Mouse (Mus musculus): ENCODE measurements at regions not wholly inside any gene's neighbourhood (a gene's known extent, or its start where the extent isn't known, plus 50 kb on each side); places are given as distances from the start of the nearest gene placed in this dataset.

DNA sequence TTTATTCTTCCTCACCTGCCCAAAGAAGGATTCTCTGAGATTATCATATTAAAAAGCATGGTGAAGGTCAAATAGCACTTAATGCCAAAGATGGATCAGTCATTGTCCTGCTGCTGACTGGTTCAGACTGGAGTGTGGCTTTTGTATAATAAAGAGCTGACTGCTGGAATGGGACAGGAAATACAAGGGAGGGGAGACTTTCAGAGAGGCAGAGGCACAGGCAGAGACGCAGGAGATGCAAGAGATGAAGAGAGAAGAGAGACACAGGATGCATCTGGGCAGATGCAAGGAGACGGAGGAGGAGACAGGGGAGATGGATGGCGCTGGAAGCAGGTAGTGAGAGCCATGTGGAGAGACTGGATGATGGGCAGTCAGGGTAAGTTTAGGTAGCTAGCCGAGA is 65.4 kb upstream of the Glrp1 start:
- WGBS, result 69% methylated on average over 4 of the region's 4 CpGs

DNA sequence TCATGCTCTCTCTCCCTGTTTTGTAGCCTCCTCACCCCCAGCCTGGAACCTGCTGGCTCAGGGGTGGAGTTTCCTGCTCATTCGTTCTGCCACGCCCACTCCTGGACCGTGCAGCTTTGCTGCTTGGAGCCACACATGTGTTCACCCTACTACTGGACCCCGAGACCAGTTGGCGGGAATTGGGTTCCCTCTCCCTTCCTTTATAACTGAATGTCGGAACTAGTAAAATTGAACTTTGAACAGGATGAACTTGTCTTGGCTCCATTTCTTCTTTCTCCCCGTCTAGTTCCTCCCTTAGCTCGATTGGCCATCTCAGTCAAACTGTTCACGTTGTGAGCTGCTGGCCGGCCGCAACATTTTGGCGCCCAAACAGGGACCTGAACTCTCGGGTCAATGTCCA is 62.3 kb upstream of the Glrp1 start:
- 93% methylated on average over 13 of the region's 13 CpGs for WGBS
- Histone ChIP-seq H3K4me1 (ENCODE audit: control insufficient read depth, insufficient read depth, low read length) (no peaks in the 10 kb centered on the region), H3K27me3 (ENCODE audit: control insufficient read depth, insufficient read depth, low read length) (no peaks in the 10 kb centered on the region), H3K4me3 (replicated peaks; ENCODE audit: insufficient read depth, low read depth, low read length) (no peak overlapping the region), H3K27ac (ENCODE audit: insufficient read depth, low read length) (no peak overlapping the region)
- no peak for DNase-seq
- TF ChIP-seq POLR2A (IDR thresholded peaks at IDR 0.05; ENCODE audit: borderline replicate concordance, insufficient read depth, low read length), result no peak
- TF ChIP-seq CTCF (IDR thresholded peaks at IDR 0.05; ENCODE audit: borderline replicate concordance, insufficient read depth, low read depth, low read length), result no peak

More for the DNA sequence above, 65.4 kb upstream of the Glrp1 start:
- Histone ChIP-seq H3K27me3 (ENCODE audit: control insufficient read depth, insufficient read depth, low read length) (no peaks in the 10 kb centered on the region; the same call in 1 of the 2 replicates), H3K4me3 (replicated peaks; ENCODE audit: insufficient read depth, low read depth, low read length) (no peak overlapping the region), H3K4me1 (ENCODE audit: control insufficient read depth, insufficient read depth, low read length) (no peaks in the 10 kb centered on the region), H3K27ac (ENCODE audit: insufficient read depth, low read length) (no peak overlapping the region)
- TF ChIP-seq POLR2A (IDR thresholded peaks at IDR 0.05; ENCODE audit: borderline replicate concordance, insufficient read depth, low read length) (no peak), CTCF (IDR thresholded peaks at IDR 0.05; ENCODE audit: borderline replicate concordance, insufficient read depth, low read depth, low read length) (no peak)
- no peak for DNase-seq

DNA sequence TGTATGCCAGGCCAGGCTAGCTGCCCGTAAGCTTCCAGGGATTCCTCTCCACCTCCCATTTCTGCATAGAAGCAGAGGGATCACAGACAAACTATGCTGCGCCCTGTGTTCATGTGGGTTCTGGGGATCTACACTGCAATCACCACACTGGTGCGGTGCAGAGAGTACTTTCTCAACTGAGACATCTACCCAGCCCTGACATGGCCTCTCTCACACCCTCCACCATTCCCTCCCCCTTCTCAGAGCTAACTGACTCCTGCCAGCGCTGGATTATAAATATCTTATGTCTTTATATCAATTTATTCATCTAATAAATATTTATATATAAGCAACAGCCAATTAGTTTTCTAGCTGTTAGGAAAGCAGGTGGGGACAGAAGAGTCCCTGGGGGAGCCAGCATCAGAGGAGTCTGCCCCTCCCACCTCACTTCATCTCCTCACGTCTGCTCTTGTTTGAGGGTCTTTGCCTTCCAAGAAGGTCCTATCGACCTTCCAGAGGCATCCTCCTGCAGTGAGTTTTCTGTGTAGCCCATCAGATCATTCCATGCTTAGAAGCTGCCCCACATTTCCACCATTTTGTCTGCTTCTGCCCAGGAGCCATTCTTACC is 58.7 kb upstream of the Glrp1 start:
- 64% methylated on average over 6 of the region's 6 CpGs for WGBS
- H3K4me1 ChIP-seq (ENCODE audit: control insufficient read depth, insufficient read depth, low read length), result no peaks in the 10 kb centered on the region
- H3K27me3 ChIP-seq (ENCODE audit: control insufficient read depth, insufficient read depth, low read length), result no peaks in the 10 kb centered on the region; the same call in 1 of the 2 replicates
- DNase-seq, result no peak
- H3K4me3 ChIP-seq (replicated peaks; ENCODE audit: insufficient read depth, low read depth, low read length), result no peak overlapping the region
- no peak overlapping the region for H3K27ac ChIP-seq (ENCODE audit: insufficient read depth, low read length)
- TF ChIP-seq CTCF (IDR thresholded peaks at IDR 0.05; ENCODE audit: borderline replicate concordance, insufficient read depth, low read depth, low read length) (no peak), POLR2A (IDR thresholded peaks at IDR 0.05; ENCODE audit: borderline replicate concordance, insufficient read depth, low read length) (no peak)

DNA sequence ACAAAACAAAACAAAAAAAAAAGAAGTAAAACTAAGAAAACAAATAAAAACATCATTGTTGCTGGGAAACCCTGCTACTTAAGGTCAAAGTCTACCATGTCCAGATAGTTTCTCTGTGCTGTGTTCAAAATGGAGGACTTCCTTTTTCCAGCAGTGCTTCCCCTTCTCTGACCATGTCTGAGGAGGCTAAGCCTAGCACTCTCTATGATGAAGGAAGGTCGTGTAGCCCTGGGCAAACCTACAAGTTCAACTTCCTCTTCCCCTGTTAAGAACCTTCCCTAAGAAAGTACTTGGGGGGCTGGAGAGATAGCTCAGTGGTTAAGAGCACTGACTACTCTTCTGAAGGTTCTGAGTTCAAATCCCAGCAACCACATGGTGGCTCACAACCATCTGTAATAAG is 57.3 kb upstream of the Glrp1 start:
- Histone ChIP-seq H3K4me3 (replicated peaks; ENCODE audit: insufficient read depth, low read depth, low read length) (no peak overlapping the region), H3K27ac (ENCODE audit: insufficient read depth, low read length) (no peak overlapping the region), H3K27me3 (ENCODE audit: control insufficient read depth, insufficient read depth, low read length) (no peaks in the 10 kb centered on the region; the same call in 1 of the 2 replicates), H3K4me1 (ENCODE audit: control insufficient read depth, insufficient read depth, low read length) (no peaks in the 10 kb centered on the region)
- WGBS, result 90% methylated on average over 1 of the region's 1 CpGs
- no peak for TF ChIP-seq POLR2A (IDR thresholded peaks at IDR 0.05; ENCODE audit: borderline replicate concordance, insufficient read depth, low read length)
- no peak for TF ChIP-seq CTCF (IDR thresholded peaks at IDR 0.05; ENCODE audit: borderline replicate concordance, insufficient read depth, low read depth, low read length)
- no peak for DNase-seq

DNA sequence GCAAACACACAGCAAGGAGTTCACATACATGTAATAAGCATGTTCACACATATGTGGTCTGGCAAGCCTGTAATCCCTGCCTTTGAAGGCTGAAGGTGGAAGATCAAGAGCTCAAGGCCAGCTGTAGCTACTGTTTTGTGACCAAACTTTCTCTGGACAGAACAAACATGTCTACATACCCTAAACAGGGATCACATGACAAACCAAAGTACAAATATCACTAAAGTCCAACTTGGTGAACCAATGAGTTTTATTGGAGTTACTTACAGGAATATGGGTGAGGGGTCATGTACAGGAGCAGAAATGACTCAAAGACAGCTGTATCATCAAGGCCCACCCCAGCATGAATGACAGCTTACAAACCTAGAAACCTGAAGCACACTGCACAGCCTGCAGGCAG is 56.6 kb upstream of the Glrp1 start:
- Histone ChIP-seq H3K27ac (ENCODE audit: insufficient read depth, low read length) (no peak overlapping the region), H3K4me3 (replicated peaks; ENCODE audit: insufficient read depth, low read depth, low read length) (no peak overlapping the region), H3K27me3 (ENCODE audit: control insufficient read depth, insufficient read depth, low read length) (no peaks in the 10 kb centered on the region; the same call in 1 of the 2 replicates), H3K4me1 (ENCODE audit: control insufficient read depth, insufficient read depth, low read length) (no peaks in the 10 kb centered on the region)
- DNase-seq, result no peak
- no peak for TF ChIP-seq CTCF (IDR thresholded peaks at IDR 0.05; ENCODE audit: borderline replicate concordance, insufficient read depth, low read depth, low read length)
- TF ChIP-seq POLR2A (IDR thresholded peaks at IDR 0.05; ENCODE audit: borderline replicate concordance, insufficient read depth, low read length), result no peak

DNA sequence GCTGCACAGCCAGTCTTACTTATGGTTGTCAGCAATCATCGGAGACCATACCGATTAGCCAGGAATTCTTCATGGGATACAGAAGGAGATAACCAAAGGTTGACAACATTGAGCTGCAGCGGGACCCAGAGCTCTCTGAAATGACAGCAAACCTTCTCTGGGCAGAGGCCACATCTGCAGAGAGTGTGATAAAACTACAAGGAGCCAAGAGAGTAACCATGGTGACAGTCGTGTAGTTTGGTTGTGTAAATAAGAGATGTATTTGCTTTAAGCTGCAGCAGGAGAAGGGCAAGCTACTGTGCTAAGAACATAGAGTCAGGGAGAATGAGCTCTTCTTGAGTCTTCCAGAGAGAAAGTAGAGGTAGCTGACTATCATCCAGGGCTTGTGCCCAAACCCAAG is 55.0 kb upstream of the Glrp1 start:
- TF ChIP-seq POLR2A (IDR thresholded peaks at IDR 0.05; ENCODE audit: borderline replicate concordance, insufficient read depth, low read length), result no peak
- no peak for TF ChIP-seq CTCF (IDR thresholded peaks at IDR 0.05; ENCODE audit: borderline replicate concordance, insufficient read depth, low read depth, low read length)
- no peak overlapping the region for H3K27ac ChIP-seq (ENCODE audit: insufficient read depth, low read length)
- DNase-seq, result no peak
- 81% methylated on average over 4 of the region's 4 CpGs for WGBS
- no peaks in the 10 kb centered on the region; the same call in 1 of the 2 replicates for H3K27me3 ChIP-seq (ENCODE audit: control insufficient read depth, insufficient read depth, low read length)
- no peaks in the 10 kb centered on the region for H3K4me1 ChIP-seq (ENCODE audit: control insufficient read depth, insufficient read depth, low read length)
- no peak overlapping the region for H3K4me3 ChIP-seq (replicated peaks; ENCODE audit: insufficient read depth, low read depth, low read length)

DNA sequence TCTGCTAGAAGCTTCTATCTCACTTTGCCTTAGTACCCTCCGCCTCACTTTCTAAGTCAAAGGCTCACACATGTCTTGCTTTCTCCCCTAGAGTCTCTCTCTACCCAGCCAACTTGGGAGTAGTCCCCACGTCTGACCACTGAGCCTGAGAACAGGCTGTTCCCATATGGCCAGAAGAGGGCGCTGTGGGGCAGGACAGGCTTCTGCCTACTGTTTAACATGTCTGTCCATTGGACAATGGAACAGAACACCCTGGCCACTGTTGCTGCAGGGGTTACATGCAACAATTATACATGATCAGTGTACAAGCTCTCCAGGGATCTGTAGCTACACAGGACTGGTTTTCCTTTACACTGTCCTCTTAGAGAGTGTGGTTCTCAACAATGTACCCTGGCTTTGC is 52.5 kb upstream of the Glrp1 start:
- 33% methylated on average over 3 of the region's 3 CpGs for WGBS
- DNase-seq, result peak; percentile 45 to 62

DNA sequence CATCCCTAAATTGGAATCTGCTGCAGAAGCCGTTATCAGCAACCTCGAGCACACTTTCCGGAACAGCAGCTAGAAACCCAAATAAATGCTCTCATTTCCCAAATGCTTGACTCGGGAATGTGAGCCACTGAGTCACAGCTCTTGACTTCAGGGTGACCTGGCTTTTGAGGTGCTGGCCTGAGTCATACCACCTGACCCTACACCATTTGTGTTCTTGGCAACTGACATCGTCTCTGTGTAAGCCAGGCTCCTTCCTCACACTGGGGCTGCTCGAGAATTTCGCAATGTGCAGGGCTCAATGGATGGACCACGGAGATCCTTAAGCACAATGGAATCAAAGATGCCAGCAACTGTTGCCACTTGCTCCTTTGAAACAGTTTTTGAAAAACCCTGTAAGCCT is 50.9 kb upstream of the Glrp1 start:
- Histone ChIP-seq H3K4me3 (replicated peaks; ENCODE audit: insufficient read depth, low read depth, low read length) (no peak overlapping the region), H3K27ac (ENCODE audit: insufficient read depth, low read length) (no peak overlapping the region), H3K4me1 (ENCODE audit: control insufficient read depth, insufficient read depth, low read length) (no peaks in the 10 kb centered on the region), H3K27me3 (ENCODE audit: control insufficient read depth, insufficient read depth, low read length) (no peaks in the 10 kb centered on the region; the same call in 1 of the 2 replicates)
- TF ChIP-seq POLR2A (IDR thresholded peaks at IDR 0.05; ENCODE audit: borderline replicate concordance, insufficient read depth, low read length) (no peak), CTCF (IDR thresholded peaks at IDR 0.05; ENCODE audit: borderline replicate concordance, insufficient read depth, low read depth, low read length) (no peak)
- 38% methylated on average over 8 of the region's 8 CpGs for WGBS
- DNase-seq, result no peak

More for the DNA sequence above, 52.5 kb upstream of the Glrp1 start:
- TF ChIP-seq CTCF (IDR thresholded peaks at IDR 0.05; ENCODE audit: borderline replicate concordance, insufficient read depth, low read depth, low read length) (peak; percentile 59), POLR2A (IDR thresholded peaks at IDR 0.05; ENCODE audit: borderline replicate concordance, insufficient read depth, low read length) (no peak)
- Histone ChIP-seq H3K27me3 (ENCODE audit: control insufficient read depth, insufficient read depth, low read length) (no peaks in the 10 kb centered on the region; the same call in 1 of the 2 replicates), H3K4me3 (replicated peaks; ENCODE audit: insufficient read depth, low read depth, low read length) (no peak overlapping the region), H3K4me1 (ENCODE audit: control insufficient read depth, insufficient read depth, low read length) (no peaks in the 10 kb centered on the region), H3K27ac (ENCODE audit: insufficient read depth, low read length) (no peak overlapping the region)

Measured in cerebellum, adult 2 months (tissue).